Mouse (Mus musculus): Measurements from ENCODE around the gene Eps8l3.

- TF ChIP-seq CTCF (IDR thresholded peaks at IDR 0.05; ENCODE audit: low read depth) = no peak
- no peak for TF ChIP-seq EP300 (IDR thresholded peaks at IDR 0.05; ENCODE audit: low read depth)
Measured at GRCm38 (mm10) chr3:107835301-107835700, 41.7 kb upstream of the Eps8l3 start.

Data from heart, postnatal 0 days (tissue).